8 mouse cellular contexts compared by ENCODE assay signal in the genomic region with DNA sequence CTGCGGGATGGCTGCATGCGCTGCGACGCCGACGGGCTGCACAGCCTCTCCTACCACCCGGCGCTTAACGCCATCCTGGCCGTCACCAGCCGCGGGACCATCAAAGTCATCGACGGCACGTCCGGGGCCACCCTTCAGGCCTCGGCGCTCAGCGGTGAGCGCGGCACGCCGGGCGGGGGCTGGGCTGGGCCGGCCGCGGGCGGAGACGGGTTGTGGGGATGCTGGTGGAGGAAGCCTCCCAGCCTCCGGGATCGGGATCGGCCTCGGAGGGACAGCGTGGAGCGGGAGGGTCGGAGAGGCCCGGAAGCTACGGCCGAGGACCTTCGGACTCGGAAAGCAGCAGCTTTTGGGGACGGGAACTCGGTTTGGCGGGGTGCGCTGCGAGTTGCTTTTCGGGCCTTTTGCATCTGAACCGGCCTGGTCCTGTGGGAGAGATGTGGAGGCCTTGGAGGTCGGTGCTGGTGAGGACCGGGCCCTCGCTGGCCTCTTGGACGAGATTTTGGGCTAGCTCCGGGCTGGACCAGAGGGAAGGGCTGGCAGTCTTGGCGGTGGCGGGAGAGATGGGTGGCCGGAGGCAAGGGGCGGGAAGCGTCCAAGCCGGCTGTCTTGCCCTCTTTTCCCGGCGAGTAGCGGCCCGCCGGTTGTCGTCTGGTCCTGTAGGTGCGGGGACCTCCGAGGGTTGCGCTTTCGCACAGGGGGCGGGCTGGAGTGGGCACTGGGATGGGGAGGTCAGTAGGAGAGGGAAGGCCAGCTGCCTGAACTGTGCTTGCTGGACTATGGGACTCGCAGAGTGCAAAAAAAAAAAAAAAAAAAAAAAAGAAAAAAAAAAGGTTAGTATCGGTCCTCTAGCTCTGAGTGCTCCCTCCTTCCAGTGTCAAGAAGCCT. TPM values are rescaled to one million over a fixed set of nuclear protein-coding genes. Genes with fewer than 3 reads are reported as not detected.
DNase-seq lines count a peak whose midpoint lies in the region; ATAC-seq and TF ChIP-seq lines count a peak whose summit lies in the region.

No protein-coding gene starts in this region.

- peak overlapping the region; percentile 90 for H3K9ac ChIP-seq in heart, adult 2 months (ENCODE audit: low read depth, low read length)

- no peak for TF ChIP-seq EP300 in heart, adult 2 months (IDR thresholded peaks at IDR 0.05; ENCODE audit: insufficient read depth, low read depth, low read length)

- no peak for DNase-seq in heart, adult 2 months
- DNase-seq in heart, adult 18-20 months: no peak
- peak; percentile 8 for DNase-seq in 416B (ENCODE audit: low read depth)
- peak; percentile 28 for DNase-seq in c-Kit-positive CD71-positive TER-119-positive erythroid progenitor cells, embryonic 14.5 days (ENCODE audit: low spot score)
- DNase-seq in frontal cortex, adult 2 months (ENCODE audit: extremely low spot score in 1 of 2, low spot score in 1 of 2): peak; percentile 20 to 30
- DNase-seq in kidney, postnatal 25 days: peak; percentile 21 to 62
- peak; percentile 57 for DNase-seq in testis, postnatal 14 days (ENCODE audit: low spot score)

- ATAC-seq in megakaryocyte progenitor cell, adult 5-6 weeks (replicated peaks; ENCODE audit: poor library complexity): peak; percentile 7

- H3K4me1 ChIP-seq in heart, adult 2 months (ENCODE audit: control insufficient read depth, insufficient read depth, low read length): peaks cover 5% of the 10 kb centered on the region

- peak overlapping the region; percentile 95 for H3K27ac ChIP-seq in heart, adult 2 months

- peaks cover 13% of the 10 kb centered on the region for H3K36me3 ChIP-seq in heart, adult 2 months (ENCODE audit: control insufficient read depth, insufficient read depth, low read length)

- peaks cover 2% of the 10 kb centered on the region for H3K79me2 ChIP-seq in heart, adult 2 months (replicated peaks; ENCODE audit: control insufficient read depth, insufficient read depth, low read length)

- peak overlapping the region; percentile 82 for H3K4me3 ChIP-seq in heart, adult 2 months

- no peaks in the 10 kb centered on the region for H3K27me3 ChIP-seq in heart, adult 2 months (ENCODE audit: control insufficient read depth, insufficient read depth, low read length)

- under 1% methylated on average over 72 of the region's 72 CpGs for WGBS in heart, adult 2 months

- TF ChIP-seq CTCF in heart, adult 2 months (IDR thresholded peaks at IDR 0.05): no peak

- intact Hi-C loops in heart, adult 2 months (cut with DNase I): loop anchor here (5.0 kb wide), 1 partner anchor 187 kb away; no protein-coding TSS in a partner anchor

- TF ChIP-seq POLR2A in heart, adult 2 months (IDR thresholded peaks at IDR 0.05; ENCODE audit: insufficient read depth, low read depth, low read length): no peak

RNA-seq across cellular contexts. Expression of a gene that starts 0.8 kb away (rescaled TPM):
- 10 to 100 TPM; 60.5 to 65.9 TPM for total RNA-seq in heart, adult 2 months (2021)
- 42.7 and 65.6 TPM in 2 replicates for polyA plus RNA-seq in heart, adult 2 months (2012; rRNA removed)
- total RNA-seq in heart, adult 18-20 months (2021): 10 to 100 TPM; 62.2 to 72.5 TPM
- polyA plus RNA-seq in frontal cortex, adult 2 months (2012; rRNA removed): 88.3 and 97.9 TPM in 2 replicates
- 159 and 181 TPM in 2 replicates for total RNA-seq in megakaryocyte progenitor cell, adult 5-6 weeks (2015)
- 109 and 135 TPM in 2 replicates for total RNA-seq in megakaryocyte progenitor cell, adult 5-6 weeks (2017)

RNA-seq across cellular contexts. Expression of a gene that starts 39.6 kb away (rescaled TPM):
- 10 to 100 TPM; 65.9 to 71.1 TPM for total RNA-seq in heart, adult 2 months (2021)
- polyA plus RNA-seq in heart, adult 2 months (2012; rRNA removed): 14.6 and 30.2 TPM in 2 replicates
- 10 to 100 TPM; 71.6 to 77.8 TPM for total RNA-seq in heart, adult 18-20 months (2021)
- polyA plus RNA-seq in frontal cortex, adult 2 months (2012; rRNA removed): 38.6 and 41.4 TPM in 2 replicates
- 43.2 and 49.1 TPM in 2 replicates for total RNA-seq in megakaryocyte progenitor cell, adult 5-6 weeks (2015)
- total RNA-seq in megakaryocyte progenitor cell, adult 5-6 weeks (2017): 44.0 and 55.6 TPM in 2 replicates

Comparison
In these comparisons a context has a peak if more than half of its experiments do, and no peak if none do; other contexts are left out.
1. DNase-seq: peak in 416B (single experiment), c-Kit-positive CD71-positive TER-119-positive erythroid progenitor cells, embryonic 14.5 days (single experiment), frontal cortex, adult 2 months (2 of 2), kidney, postnatal 25 days (2 of 2) and testis, postnatal 14 days (single experiment); none in heart, adult 2 months (0 of 2) and heart, adult 18-20 months (0 of 2).